Mouse (Mus musculus) ES-E14 (cell line): ENCODE results near the gene Cdkn3. TPM values are rescaled to one million over a fixed set of nuclear protein-coding genes. Genes with fewer than 3 reads are reported as not detected.

ENCODE experiments used
- DNase-seq: peaks from one replicate; pipeline ENCODE4 v3.0.0-alpha.2; 2013; ENCODE audit warnings: low read depth, low spot score
- H3K27ac ChIP-seq: 2 replicates; pipeline ENCODE4 v1.5.1; 2012; ENCODE audit warnings: low read depth, mild to moderate bottlenecking, low read length, moderate library complexity, mixed read lengths; ENCODE audit not compliant: poor library complexity, insufficient read depth, severe bottlenecking
- H3K36me3 ChIP-seq: 2 replicates; pipeline ENCODE4 v1.6.1; 2012; ENCODE audit warnings: mild to moderate bottlenecking, low read length, moderate library complexity, mixed read lengths; ENCODE audit not compliant: control insufficient read depth, poor library complexity, insufficient read depth, severe bottlenecking
- H3K4me1 ChIP-seq, 2 experiments: fragments of 150-350 bp in 1 of 2; sonication (generic) in 1 of 2; 2 replicates each; pipeline ENCODE4 v1.6.1; 2012; ENCODE audit warnings: low read length in 2 of 2, mild to moderate bottlenecking in 1 of 2, mixed read lengths in 1 of 2; ENCODE audit not compliant: control insufficient read depth in 2 of 2, insufficient read depth in 2 of 2, poor library complexity in 1 of 2
- H3K4me3 ChIP-seq, 2 experiments: fragments of 150-350 bp in 1 of 2; sonication (generic) in 1 of 2; 2 replicates each; pipeline ENCODE4 v1.5.1; 2012; ENCODE audit warnings: low read length in 2 of 2, low read depth in 1 of 2, mild to moderate bottlenecking in 1 of 2, mixed read lengths in 1 of 2; ENCODE audit not compliant: insufficient read depth in 1 of 2, poor library complexity in 1 of 2, severe bottlenecking in 1 of 2
- H3K9ac ChIP-seq: 2 replicates; pipeline ENCODE4 v1.6.1; 2012; ENCODE audit warnings: low read depth, mild to moderate bottlenecking, low read length, mixed read lengths; ENCODE audit not compliant: poor library complexity, insufficient read depth, severe bottlenecking
- H3K9me3 ChIP-seq: fragments of 150-350 bp; sonication (generic); 2 replicates; pipeline ENCODE4 v1.6.1; 2012; ENCODE audit warnings: low read depth, mild to moderate bottlenecking, low read length; ENCODE audit not compliant: control insufficient read depth, insufficient read depth
- CHD2 ChIP-seq: IDR thresholded peaks from 2 replicates; pipeline ENCODE4 v1.6.1; 2014; ENCODE audit warnings: mild to moderate bottlenecking, low read depth, low read length, inconsistent platforms
- HCFC1 ChIP-seq: IDR thresholded peaks from 2 replicates; pipeline ENCODE4 v1.6.1; 2012; ENCODE audit warnings: low read length, inconsistent platforms, borderline replicate concordance; ENCODE audit not compliant: insufficient read depth
- MAFK ChIP-seq: IDR thresholded peaks from 2 replicates; pipeline ENCODE4 v1.6.1; 2014; ENCODE audit warnings: mild to moderate bottlenecking, low read depth, low read length, inconsistent platforms; ENCODE audit not compliant: insufficient read depth
- ZC3H11A ChIP-seq: IDR thresholded peaks from 2 replicates; pipeline ENCODE4 v1.6.1; 2012; ENCODE audit warnings: low read depth, mild to moderate bottlenecking, inconsistent platforms, low read length, borderline replicate concordance
- ZNF384 ChIP-seq: IDR thresholded peaks from 2 replicates; pipeline ENCODE4 v1.6.1; 2012; ENCODE audit warnings: low read depth, low read length, inconsistent platforms
- in situ Hi-C, 2 experiments: fragments of 600-800 bp; cut with MboI; formaldehyde crosslinking; loops; one replicate each; pipeline ENCODE4 v1.15.1; 2025; ENCODE audit warnings: low sequenced_read_pairs in 2 of 2, inconsistent platforms in 1 of 2; ENCODE audit not compliant: unreplicated experiment in 2 of 2
- total RNA-seq: library from RNA; depleted of rRNA; stranded (reverse); fragments of 300-350 nt; gene quantifications from 2 replicates; pipeline ENCODE4 v1.2.3, GENCODE M21; 2012; rRNA removed

Cdkn3 gene
- 7.2 and 9.6 TPM in 2 replicates for total RNA-seq

DNA sequence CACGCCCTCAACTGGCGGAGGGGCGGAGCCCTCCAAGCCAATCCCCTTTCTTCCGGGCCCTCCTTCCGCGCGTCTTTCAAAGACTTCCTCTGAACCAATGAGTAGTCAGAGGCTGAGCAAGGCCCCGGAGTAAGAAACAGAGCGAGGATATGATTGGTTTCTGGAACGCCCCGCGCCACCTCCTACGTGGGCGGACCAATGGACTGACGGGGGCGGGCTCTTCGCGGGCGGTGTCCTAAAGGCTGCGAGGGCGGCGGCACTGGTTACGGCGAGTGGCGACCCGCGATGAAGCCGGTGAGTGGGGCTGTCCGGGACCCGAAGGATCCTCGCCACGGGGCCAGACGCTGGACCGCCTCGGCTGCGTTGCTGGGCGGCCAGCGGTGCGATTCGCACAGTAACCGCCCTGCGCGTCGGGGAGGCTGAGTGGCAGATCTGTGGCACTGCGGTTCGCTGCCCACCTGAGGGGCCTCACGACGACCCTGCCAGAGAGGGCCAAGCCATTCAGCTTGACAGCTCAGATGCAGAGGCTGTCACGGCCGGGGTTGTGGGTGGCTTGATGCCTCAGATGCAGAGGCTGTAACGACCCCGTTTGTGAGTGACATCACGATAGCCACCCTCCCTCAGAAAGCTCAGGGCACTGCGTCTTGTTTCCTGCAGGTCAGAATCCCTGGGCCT, at the start of gene Cdkn3:
Cdkn3 (plus strand) TSS at position 187 of the 675 bp plus-strand sequence.
- Histone ChIP-seq H3K9me3 (no peaks in the 10 kb centered on the region), H3K36me3 (peaks cover 2% of the 10 kb centered on the region; the same call in 1 of the 2 replicates), H3K4me3 (peak within 1 kb of the TSS; percentile 91 to 99), H3K4me1 (peaks cover 5% of the 10 kb centered on the region in 2 experiments; a peak in 3 of 4 replicates), H3K9ac (peak within 1 kb of the TSS; percentile 89), H3K27ac (no peak within 1 kb of the TSS)
- peak; percentile 92 for DNase-seq
- in situ Hi-C loops = no loop called here
- TF ChIP-seq CHD2 = peak; percentile 65; the same call in 1 of the 2 replicates
- TF ChIP-seq HCFC1 = no peak

- Histone ChIP-seq H3K27ac (no peak overlapping the region), H3K9ac (no peak overlapping the region)
Observed at GRCm38 (mm10) chr14:46718483-46718922, 41.8 kb upstream of the Cdkn3 start.

GRCm38 (mm10) chr14:46722031-46722430, 38.3 kb upstream of the Cdkn3 start:
- Histone ChIP-seq H3K9ac (no peak overlapping the region), H3K4me1 (no peaks in the 10 kb centered on the region), H3K27ac (no peak overlapping the region), H3K4me3 (no peak overlapping the region), H3K9me3 (no peaks in the 10 kb centered on the region), H3K36me3 (no peaks in the 10 kb centered on the region)
- in situ Hi-C loops = loop anchor here in 1 of 2 experiments (25.0 kb wide), 1 partner anchor 860 kb away; no protein-coding TSS in a partner anchor
- TF ChIP-seq CHD2 = no peak
- TF ChIP-seq ZC3H11A = peak; percentile 22; the same call in 1 of the 2 replicates
- TF ChIP-seq MAFK = no peak
- TF ChIP-seq HCFC1 = no peak
- peak; percentile 36 for DNase-seq

More at GRCm38 (mm10) chr14:46718483-46718922, 41.8 kb upstream of the Cdkn3 start:
- TF ChIP-seq MAFK (no peak), ZNF384 (no peak), ZC3H11A (no peak), CHD2 (no peak), HCFC1 (no peak)
- Histone ChIP-seq H3K9me3 (no peaks in the 10 kb centered on the region), H3K4me1 (no peaks in the 10 kb centered on the region), H3K36me3 (no peaks in the 10 kb centered on the region), H3K4me3 (no peak overlapping the region)
- DNase-seq = no peak
- in situ Hi-C loops = loop anchor here in 1 of 2 experiments (10.0 to 25.0 kb wide), 2 partner anchors 724 to 856 kb away; no protein-coding TSS in a partner anchor

GRCm38 (mm10) chr14:46723828-46724227, 36.5 kb upstream of the Cdkn3 start:
- TF ChIP-seq ZC3H11A = peak; percentile 79
- TF ChIP-seq CHD2 = no peak
- TF ChIP-seq ZNF384 = no peak
- TF ChIP-seq HCFC1 = no peak
- Histone ChIP-seq H3K4me1 (no peaks in the 10 kb centered on the region), H3K9me3 (no peaks in the 10 kb centered on the region), H3K4me3 (no peak overlapping the region), H3K36me3 (no peaks in the 10 kb centered on the region), H3K27ac (no peak overlapping the region), H3K9ac (no peak overlapping the region)
- in situ Hi-C loops = loop anchor here in 1 of 2 experiments (25.0 kb wide), 1 partner anchor 862 kb away; no protein-coding TSS in a partner anchor
- peak; percentile 56 for DNase-seq

- DNase-seq = no peak
- in situ Hi-C loops = loop anchor here in 1 of 2 experiments (25.0 kb wide), 1 partner anchor 863 kb away; no protein-coding TSS in a partner anchor
Observed at GRCm38 (mm10) chr14:46724941-46725340, 35.4 kb upstream of the Cdkn3 start.

More at GRCm38 (mm10) chr14:46724941-46725340, 35.4 kb upstream of the Cdkn3 start:
- Histone ChIP-seq H3K9me3 (no peaks in the 10 kb centered on the region), H3K36me3 (no peaks in the 10 kb centered on the region), H3K27ac (no peak overlapping the region), H3K4me1 (no peaks in the 10 kb centered on the region), H3K4me3 (no peak overlapping the region), H3K9ac (no peak overlapping the region)
- TF ChIP-seq ZC3H11A (no peak), HCFC1 (no peak), ZNF384 (no peak), MAFK (no peak), CHD2 (no peak)
